Mouse (Mus musculus) lung, adult 2 months (tissue): ENCODE data around the gene Pnpla5.

ENCODE experiments used
- CTCF ChIP-seq: fragments of 200-500 bp; IDR thresholded peaks from 2 replicates; pipeline ENCODE4 v1.5.1; 2011; ENCODE audit warnings: mild to moderate bottlenecking, low read length, control low read depth; ENCODE audit not compliant: insufficient read depth
- POLR2A ChIP-seq: fragments of 200-500 bp; IDR thresholded peaks from 2 replicates; pipeline ENCODE4 v1.6.1; 2011; ENCODE audit warnings: low read depth, mild to moderate bottlenecking, control low read depth, low read length, borderline replicate concordance; ENCODE audit errors: extremely low read depth

DNA sequence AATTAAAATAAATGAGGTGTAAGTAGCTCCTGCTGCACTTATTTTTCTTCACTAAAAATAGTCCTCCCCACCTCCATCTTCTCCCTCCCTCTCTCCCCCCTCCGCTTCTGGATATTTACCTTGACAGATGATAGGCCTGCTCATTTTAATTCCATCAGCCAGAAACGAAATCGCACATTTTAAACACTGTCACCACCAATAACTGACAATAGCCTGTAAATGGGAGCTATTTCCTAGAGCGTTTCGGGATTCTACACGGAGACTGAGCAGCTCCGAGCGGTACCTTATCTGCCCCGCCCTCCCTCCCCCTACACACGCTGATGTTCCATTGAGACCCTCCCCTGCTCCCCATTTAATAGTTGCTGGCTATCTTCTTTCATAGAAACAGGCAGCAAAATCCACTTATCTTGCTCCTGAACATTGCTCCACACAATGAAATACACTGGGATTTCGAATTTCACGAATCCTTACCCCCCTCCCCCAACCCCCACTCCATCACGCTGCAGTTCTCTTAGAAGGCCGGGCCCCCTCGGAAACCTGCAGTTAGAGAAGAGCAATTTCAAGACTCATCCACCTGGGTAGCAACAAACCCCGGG, 53.4 kb downstream of the Pnpla5 start:
- TF ChIP-seq CTCF (no peak), POLR2A (no peak)
